In genomic region chr10:82899810-82900421, GRCm38 (mm10) we compare ENCODE assay signal across 8 mouse cellular contexts. TPM values are rescaled to one million over a fixed set of nuclear protein-coding genes. Genes with fewer than 3 reads are reported as not detected.
DNase-seq lines count a peak whose midpoint lies in the region; ATAC-seq and TF ChIP-seq lines count a peak whose summit lies in the region.

No protein-coding gene starts in this region.

- H3K9me3 ChIP-seq in hindbrain, embryonic 13.5 days: no peaks in the 10 kb centered on the region

- TF ChIP-seq POLR2A in lung, adult 2 months (IDR thresholded peaks at IDR 0.05; ENCODE audit: borderline replicate concordance, extremely low read depth, low read depth, low read length): peak; percentile 27; the same call in 1 of the 2 replicates

- 47% methylated on average over 16 of the region's 16 CpGs for WGBS in hindbrain, embryonic 13.5 days
- WGBS in lung, adult 2 months: 31% methylated on average over 16 of the region's 16 CpGs

- peak; percentile 18 to 22 for DNase-seq in adrenal gland, postnatal 36 days
- no peak for DNase-seq in adrenal gland, postnatal 4 days (ENCODE audit: low spot score in 2 of 2)
- peak; percentile 41 for DNase-seq in T-cell, adult 2 months (ENCODE audit: low spot score)
- DNase-seq in lung, adult 2 months: peak; percentile 48
- DNase-seq in left cerebral cortex, postnatal 36 days (ENCODE audit: low spot score in 2 of 2): no peak
- no peak for DNase-seq in left cerebral cortex, postnatal 14 days (ENCODE audit: low spot score in 2 of 2)

- H3K4me2 ChIP-seq in hindbrain, embryonic 13.5 days: peak overlapping the region; percentile 38

- H3K36me3 ChIP-seq in hindbrain, embryonic 13.5 days: peaks cover 30% of the 10 kb centered on the region

- ATAC-seq in hindbrain, embryonic 13.5 days (ENCODE audit: low FRiP score): peak; percentile 50
- ATAC-seq in neutrophil, adult 5-6 weeks (ENCODE audit: extremely low read depth, insufficient number of reproducible peaks, low FRiP score, poor library complexity, severe bottlenecking): peak; percentile 87

- peak overlapping the region; percentile 19; the same call in 1 of the 2 replicates for H3K9ac ChIP-seq in hindbrain, embryonic 13.5 days

- H3K27me3 ChIP-seq in hindbrain, embryonic 13.5 days: no peaks in the 10 kb centered on the region

- intact Hi-C loops in left cerebral cortex, postnatal 36 days (cut with DNase I): loop anchor here (5.0 to 10.0 kb wide), 3 partner anchors 38 to 645 kb away; partner anchors contain the start of gene Washc4
- intact Hi-C loops in left cerebral cortex, postnatal 14 days (cut with DNase I): loop anchor here (1.0 to 10.0 kb wide), 2 partner anchors 84 to 455 kb away; no protein-coding TSS in a partner anchor

- no peak for TF ChIP-seq CTCF in lung, adult 2 months (IDR thresholded peaks at IDR 0.05; ENCODE audit: insufficient read depth, low read length)

- 0 out of 2 replicates have a peak overlapping the region, but pooled peaks have one; percentile 9 for H3K4me3 ChIP-seq in hindbrain, embryonic 13.5 days
- H3K4me3 ChIP-seq in lung, adult 2 months (replicated peaks; ENCODE audit: extremely low read depth, low read depth, low read length): peak overlapping the region; percentile 35

- peaks cover 19% of the 10 kb centered on the region for H3K4me1 ChIP-seq in hindbrain, embryonic 13.5 days (replicated peaks)
- H3K4me1 ChIP-seq in lung, adult 2 months (ENCODE audit: control insufficient read depth, insufficient read depth, low read length): no peaks in the 10 kb centered on the region

- no peak overlapping the region; the same call in 1 of the 2 replicates for H3K27ac ChIP-seq in hindbrain, embryonic 13.5 days

RNA-seq across cellular contexts. Expression of gene Eid3, which starts 33.5 kb away (rescaled TPM):
- 1 to 10 TPM; 1.9 to 2.5 TPM for total RNA-seq in adrenal gland, postnatal 36 days (2021)
- total RNA-seq in adrenal gland, postnatal 4 days (2021): 1 to 10 TPM; 4.1 to 5.8 TPM
- polyA plus RNA-seq in hindbrain, embryonic 13.5 days (2015; fragmentation: Nextera tagmentation; extraction: Ambion mirVana): 0.39 and 0.68 TPM in 2 replicates
- 0.28 and 0.37 TPM in 2 replicates for polyA plus RNA-seq in lung, adult 2 months (2012; rRNA removed)
- total RNA-seq in neutrophil, adult 5-6 weeks (2017): 9.2 and 11.4 TPM in 2 replicates
- 1 to 10 TPM; 1.5 to 3.0 TPM for total RNA-seq in left cerebral cortex, postnatal 36 days (2021)
- total RNA-seq in left cerebral cortex, postnatal 14 days (2021): 1 to 10 TPM; 1.1 to 2.2 TPM

Comparison
In these comparisons a context has a peak if more than half of its experiments do, and no peak if none do; other contexts are left out.
1. DNase-seq: peak in adrenal gland, postnatal 36 days (2 of 2), T-cell, adult 2 months (single experiment) and lung, adult 2 months (single experiment); none in adrenal gland, postnatal 4 days (0 of 2), left cerebral cortex, postnatal 36 days (0 of 2) and left cerebral cortex, postnatal 14 days (0 of 2).